Mouse (Mus musculus) CH12.LX (cell line): ENCODE measurements at regions not wholly inside any gene's neighbourhood (a gene's known extent, or its start where the extent isn't known, plus 50 kb on each side); places are given as distances from the start of the nearest gene placed in this dataset.

Experiments used
- CTCF ChIP-seq, 2 experiments: IDR thresholded peaks in 1 of 2; conservative IDR thresholded peaks in 1 of 2; 2 replicates each; pipeline ENCODE4 v1.5.1; 2011 to 2012; ENCODE audit warnings: low read depth in 2 of 2, low read length in 2 of 2, improper control_type of control experiment in 1 of 2, inconsistent platforms in 1 of 2, mild to moderate bottlenecking in 1 of 2, moderate library complexity in 1 of 2
- EP300 ChIP-seq: IDR thresholded peaks from 2 replicates; pipeline ENCODE4 v1.6.1; 2011; ENCODE audit warnings: low read length, improper control_type of control experiment
- KAT2A ChIP-seq: IDR thresholded peaks from 2 replicates; pipeline ENCODE4 v1.6.1; 2012; ENCODE audit warnings: low read length, improper control_type of control experiment, inconsistent platforms; ENCODE audit not compliant: insufficient replicate concordance
- MAZ ChIP-seq: IDR thresholded peaks from 2 replicates; pipeline ENCODE4 v1.6.1; 2012; ENCODE audit warnings: low read depth, mild to moderate bottlenecking, inconsistent platforms, low read length, improper control_type of control experiment, moderate library complexity
- MXI1 ChIP-seq: IDR thresholded peaks from 2 replicates; pipeline ENCODE4 v1.6.1; 2011; ENCODE audit warnings: mild to moderate bottlenecking, low read depth, low read length, improper control_type of control experiment
- POLR2A ChIP-seq: IDR thresholded peaks from 2 replicates; pipeline ENCODE4 v1.6.1; 2011; ENCODE audit warnings: low read depth, mild to moderate bottlenecking, improper control_type of control experiment, low read length
- POLR2AphosphoS2 ChIP-seq: IDR thresholded peaks from 2 replicates; pipeline ENCODE4 v1.6.1; 2011; ENCODE audit warnings: low read depth, low read length, improper control_type of control experiment
- USF1 ChIP-seq: IDR thresholded peaks from 2 replicates; pipeline ENCODE4 v1.6.1; 2014; ENCODE audit warnings: low read depth, mild to moderate bottlenecking, inconsistent platforms, low read length, improper control_type of control experiment

DNA sequence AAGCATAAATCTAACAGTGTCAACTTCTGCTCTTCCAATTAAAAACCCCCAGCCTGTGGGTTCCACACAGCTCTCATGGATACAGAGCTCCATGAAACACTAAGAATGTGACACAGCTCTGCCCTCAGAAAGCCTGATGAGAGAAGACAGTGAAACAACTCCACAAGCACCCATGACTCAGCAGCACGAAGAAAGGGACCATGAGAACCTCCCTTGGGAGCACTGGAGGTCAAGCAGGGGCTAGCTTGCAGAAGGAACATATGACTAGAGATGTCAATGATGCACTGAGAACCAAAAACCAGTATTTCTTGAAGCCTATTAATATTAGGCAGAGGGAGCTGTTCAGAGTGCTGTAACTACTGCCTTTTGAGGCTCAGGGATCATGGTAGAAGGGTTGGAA lies 59.0 kb upstream of the Fam78b start:
- TF ChIP-seq USF1 (no peak), POLR2A (no peak), POLR2AphosphoS2 (no peak), MXI1 (no peak), EP300 (no peak), CTCF (conservative IDR thresholded peaks at IDR 0.05 in 1 of 2, IDR thresholded peaks at IDR 0.05 in 1 of 2; ENCODE audit: low read depth in 2 of 2, low read length in 2 of 2) (no peak), KAT2A (no peak), MAZ (no peak)
